Mouse (Mus musculus) liver, embryonic 16.5 days (tissue): ENCODE data around the gene Raver1. TPM values are rescaled to one million over a fixed set of nuclear protein-coding genes. Genes with fewer than 3 reads are reported as not detected.
"Not testable (repeated sequence)": the region's sequence is repeated elsewhere in the genome, so short reads cannot be mapped to it uniquely, and the experiment has no call there.

ENCODE experiments used
- ATAC-seq: fragments of 200-750 bp; cut with Nextera tagmentation; 2 replicates; pipeline ENCODE4 v1.8.0; 2017; ENCODE audit warnings: low read depth, mild to moderate bottlenecking, moderate number of reproducible peaks, moderate library complexity
- H3K27ac ChIP-seq: fragments of 300-500 bp; sonication (generic); 2 replicates; pipeline ENCODE4 v1.5.1; 2014; ENCODE audit warnings: mild to moderate bottlenecking, low read length
- H3K27me3 ChIP-seq: fragments of 300-500 bp; sonication (generic); 2 replicates; pipeline ENCODE4 v1.6.1; 2014; ENCODE audit warnings: low read depth, low read length, mixed read lengths; ENCODE audit not compliant: control insufficient read depth, insufficient read depth
- H3K36me3 ChIP-seq: fragments of 300-500 bp; sonication (generic); 2 replicates; pipeline ENCODE4 v1.6.1; 2014; ENCODE audit warnings: mild to moderate bottlenecking; ENCODE audit not compliant: control insufficient read depth, insufficient read depth
- H3K4me1 ChIP-seq: fragments of 300-500 bp; sonication (generic); 2 replicates; pipeline ENCODE4 v1.6.1; 2014; ENCODE audit warnings: low read depth, low read length, mixed read lengths; ENCODE audit not compliant: control insufficient read depth
- H3K4me2 ChIP-seq: fragments of 300-500 bp; sonication (generic); 2 replicates; pipeline ENCODE4 v1.6.1; 2014; ENCODE audit warnings: low read depth, low read length, mixed read lengths
- H3K4me3 ChIP-seq: fragments of 300-500 bp; sonication (generic); 2 replicates; pipeline ENCODE4 v1.5.1; 2014; ENCODE audit warnings: low read depth, mild to moderate bottlenecking, low read length
- H3K9ac ChIP-seq: fragments of 300-500 bp; sonication (generic); 2 replicates; pipeline ENCODE4 v1.6.1; 2014; ENCODE audit warnings: low read depth, low read length
- H3K9me3 ChIP-seq: fragments of 300-500 bp; sonication (generic); replicated peaks from 2 replicates; pipeline ENCODE4 v1.6.1; 2016; ENCODE audit warnings: low read length; ENCODE audit not compliant: control insufficient read depth
- WGBS: fragments of 180-500 bp; shearing (Covaris S2); extraction: QIAGEN DNeasy Blood & Tissue Kit; methylation state at CpG from one replicate; pipeline ENCODE4 v1.1.7; 2014; ENCODE audit not compliant: insufficient replicate concordance; 5-methylcytosine and 5-hydroxymethylcytosine counted together
- polyA plus RNA-seq: library from polyadenylated mRNA; unstranded; fragments of >200 nt; fragmentation: Nextera tagmentation; extraction: Ambion mirVana; gene quantifications from 2 replicates; pipeline ENCODE4 v1.2.1, GENCODE M21; 2015

Gene Raver1
- polyA plus RNA-seq, 1 experiment from 2014 or later = 19.8 TPM

GRCm38 (mm10) chr9:21072641-21073040 lies 19.2 kb downstream of the Raver1 start:
- 4% methylated on average over 4 of the region's 4 CpGs for WGBS
- H3K27ac ChIP-seq = peak overlapping the region; percentile 39

DNA sequence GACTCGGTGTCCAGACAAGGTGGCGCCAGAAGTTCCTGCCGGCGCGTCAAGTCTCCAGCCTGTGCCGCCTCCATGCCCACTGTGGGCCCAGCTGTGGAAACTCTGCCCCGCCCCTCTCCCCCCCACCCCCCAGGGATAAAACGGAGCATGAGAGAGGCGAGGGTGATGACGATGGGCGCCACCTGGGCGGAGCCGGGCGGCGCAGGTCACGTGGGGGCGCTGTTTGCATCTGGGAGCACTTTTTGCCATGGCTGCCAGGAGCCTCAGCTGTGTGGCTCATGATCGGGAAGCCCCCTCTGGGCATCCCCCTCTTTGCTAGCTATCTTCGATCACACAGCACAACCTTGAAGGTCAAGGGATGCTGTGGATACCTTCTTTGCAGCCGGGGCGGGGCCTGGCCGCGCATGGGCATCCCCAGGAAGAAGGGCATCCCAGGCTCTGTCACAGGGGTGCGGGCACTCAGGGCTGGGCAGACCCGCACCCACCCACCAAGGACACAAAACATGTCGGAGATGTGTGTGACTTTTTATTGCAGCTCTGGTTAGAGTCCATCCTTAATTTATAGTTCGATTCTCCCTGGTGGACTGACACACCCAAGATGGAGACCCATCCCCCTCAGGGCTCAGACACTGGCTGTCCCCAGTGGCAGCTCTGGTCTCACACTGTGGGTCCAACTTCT lies 24.7 kb downstream of the Raver1 start, which contains the start of gene Zglp1:
Zglp1 (minus strand) TSS at position 88 of the 679 bp plus-strand sequence.
- ATAC-seq = no peak
- Histone ChIP-seq H3K9ac (no peak within 1 kb of the TSS), H3K4me2 (no peak within 1 kb of the TSS), H3K27me3 (no peaks in the 10 kb centered on the region), H3K36me3 (peaks cover 6% of the 10 kb centered on the region; the same call in 1 of the 2 replicates), H3K9me3 (no peaks in the 10 kb centered on the region), H3K4me3 (no peak within 1 kb of the TSS), H3K4me1 (peaks cover 4% of the 10 kb centered on the region), H3K27ac (no peak within 1 kb of the TSS)
- 81% methylated on average over 27 of the region's 27 CpGs for WGBS

More at GRCm38 (mm10) chr9:21072641-21073040, 19.2 kb downstream of the Raver1 start:
- peak overlapping the region; percentile 74 for H3K9ac ChIP-seq
- H3K27me3 ChIP-seq = no peaks in the 10 kb centered on the region
- peak overlapping the region; percentile 91 for H3K4me2 ChIP-seq
- peak overlapping the region; percentile 81 for H3K4me3 ChIP-seq
- ATAC-seq = no peak
- no peaks in the 10 kb centered on the region for H3K9me3 ChIP-seq
- H3K36me3 ChIP-seq = peaks cover 22% of the 10 kb centered on the region
- peaks cover 18% of the 10 kb centered on the region for H3K4me1 ChIP-seq

DNA sequence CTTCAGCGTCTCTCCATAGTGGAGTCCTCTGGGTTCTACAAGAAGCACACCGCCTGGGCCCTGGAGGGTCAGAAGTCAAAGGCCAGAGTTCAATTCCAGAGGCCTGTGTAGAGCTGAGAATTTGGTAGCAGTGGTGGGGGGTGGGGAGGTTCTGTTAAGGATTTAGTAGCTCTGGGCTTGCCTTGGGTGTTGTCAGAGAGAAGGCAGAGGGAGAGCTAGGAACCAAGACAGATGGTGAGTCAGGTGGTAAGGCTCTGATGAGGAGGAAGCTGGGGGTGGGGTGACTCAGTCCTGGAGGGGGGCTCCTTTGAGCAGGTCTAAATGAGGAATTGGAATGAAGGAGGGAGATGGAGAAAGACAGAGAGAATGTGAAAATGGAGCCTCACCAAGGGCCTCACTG lies 28.9 kb downstream of the Raver1 start:
- peaks cover 6% of the 10 kb centered on the region; the same call in 1 of the 2 replicates for H3K36me3 ChIP-seq
- ATAC-seq = no peak
- 72% methylated on average over 2 of the region's 2 CpGs for WGBS

GRCm38 (mm10) chr9:21051578-21051977 lies 40.2 kb downstream of the Raver1 start:
- Histone ChIP-seq H3K27ac (no peak overlapping the region), H3K4me1 (no peaks in the 10 kb centered on the region; the same call in 1 of the 2 replicates), H3K9me3 (no peaks in the 10 kb centered on the region), H3K4me3 (no peak overlapping the region), H3K27me3 (peaks cover 4% of the 10 kb centered on the region; the same call in 1 of the 2 replicates), H3K9ac (no peak overlapping the region), H3K36me3 (no peaks in the 10 kb centered on the region), H3K4me2 (no peak overlapping the region)
- WGBS = 35% methylated on average over 10 of the region's 10 CpGs
- ATAC-seq = peak; percentile 50

More for the DNA sequence above, 28.9 kb downstream of the Raver1 start:
- Histone ChIP-seq H3K27ac (no peak overlapping the region), H3K4me2 (no peak overlapping the region), H3K4me1 (no peaks in the 10 kb centered on the region; the same call in 1 of the 2 replicates), H3K27me3 (no peaks in the 10 kb centered on the region), H3K4me3 (no peak overlapping the region), H3K9ac (no peak overlapping the region), H3K9me3 (no peaks in the 10 kb centered on the region)

GRCm38 (mm10) chr9:21045235-21045634 lies 46.6 kb downstream of the Raver1 start:
- H3K27ac ChIP-seq = no peak overlapping the region
- H3K27me3 ChIP-seq = no peaks in the 10 kb centered on the region
- no peak overlapping the region for H3K9ac ChIP-seq
- H3K4me1 ChIP-seq = peaks cover 2% of the 10 kb centered on the region
- H3K4me3 ChIP-seq = no peak overlapping the region
- WGBS = 57% methylated on average over 3 of the region's 3 CpGs
- H3K36me3 ChIP-seq = no peaks in the 10 kb centered on the region
- no peak overlapping the region for H3K4me2 ChIP-seq
- ATAC-seq = no peak
- no peaks in the 10 kb centered on the region for H3K9me3 ChIP-seq

DNA sequence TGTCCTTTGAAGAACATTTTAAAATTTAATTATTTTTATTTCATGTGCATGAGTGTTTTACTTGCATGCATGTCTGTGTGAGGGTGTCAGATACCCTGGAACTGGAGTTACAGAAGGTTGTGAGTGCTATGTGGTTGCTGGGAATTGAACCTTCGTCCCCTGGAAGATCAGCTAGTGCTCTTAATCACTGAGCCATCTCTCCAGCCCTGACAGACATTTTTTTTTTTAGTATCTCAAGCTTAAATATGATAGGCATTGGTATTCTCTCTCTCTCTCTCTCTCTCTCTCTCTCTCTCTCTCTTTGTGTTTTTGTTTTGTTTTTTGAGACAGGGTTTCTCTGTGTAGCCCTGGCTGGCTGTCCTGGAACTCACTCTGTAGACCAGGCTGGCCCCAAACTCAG lies 47.0 kb downstream of the Raver1 start:
- ATAC-seq, H3K27ac ChIP-seq, H3K9ac ChIP-seq, H3K4me2 ChIP-seq, H3K9me3 ChIP-seq, H3K36me3 ChIP-seq, H3K27me3 ChIP-seq, H3K4me3 ChIP-seq, H3K4me1 ChIP-seq: not testable (repeated sequence)
- 48% methylated on average over 1 of the region's 1 CpGs for WGBS

DNA sequence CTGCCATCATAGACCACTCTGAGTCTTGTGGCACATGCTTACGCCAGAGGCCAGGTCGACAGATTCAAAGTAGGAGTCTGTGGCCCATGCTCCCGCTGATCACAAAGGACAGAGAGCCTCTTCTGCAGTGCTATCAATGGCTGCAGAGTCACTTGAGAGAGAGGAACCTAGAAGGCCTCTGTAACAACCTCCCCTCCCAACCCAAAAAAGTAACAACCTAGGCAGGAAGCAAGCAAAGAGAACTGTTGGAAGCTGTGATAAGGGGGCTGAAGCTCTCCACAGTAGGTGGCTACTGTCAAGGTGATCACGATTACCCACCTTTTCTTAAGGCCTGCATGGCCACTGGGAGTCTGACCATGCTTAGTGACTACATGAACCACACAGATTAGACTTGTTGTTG lies 48.2 kb downstream of the Raver1 start:
- WGBS = 41% methylated on average over 4 of the region's 4 CpGs
- no peak overlapping the region for H3K27ac ChIP-seq
- no peaks in the 10 kb centered on the region for H3K9me3 ChIP-seq
- peaks cover 12% of the 10 kb centered on the region for H3K4me1 ChIP-seq
- no peaks in the 10 kb centered on the region for H3K36me3 ChIP-seq
- peaks cover 3% of the 10 kb centered on the region for H3K27me3 ChIP-seq
- no peak for ATAC-seq
- no peak overlapping the region for H3K4me2 ChIP-seq
- no peak overlapping the region for H3K4me3 ChIP-seq
- no peak overlapping the region for H3K9ac ChIP-seq

- WGBS = 33% methylated on average over 4 of the region's 4 CpGs
- no peak overlapping the region for H3K4me3 ChIP-seq
- ATAC-seq = no peak
- no peaks in the 10 kb centered on the region for H3K9me3 ChIP-seq
- H3K36me3 ChIP-seq = no peaks in the 10 kb centered on the region
- H3K4me2 ChIP-seq = no peak overlapping the region
- H3K4me1 ChIP-seq = peaks cover 14% of the 10 kb centered on the region
- H3K27ac ChIP-seq = no peak overlapping the region
- H3K27me3 ChIP-seq = peaks cover 26% of the 10 kb centered on the region
- H3K9ac ChIP-seq = no peak overlapping the region
Observed at GRCm38 (mm10) chr9:21041308-21041707, 50.5 kb downstream of the Raver1 start.

DNA sequence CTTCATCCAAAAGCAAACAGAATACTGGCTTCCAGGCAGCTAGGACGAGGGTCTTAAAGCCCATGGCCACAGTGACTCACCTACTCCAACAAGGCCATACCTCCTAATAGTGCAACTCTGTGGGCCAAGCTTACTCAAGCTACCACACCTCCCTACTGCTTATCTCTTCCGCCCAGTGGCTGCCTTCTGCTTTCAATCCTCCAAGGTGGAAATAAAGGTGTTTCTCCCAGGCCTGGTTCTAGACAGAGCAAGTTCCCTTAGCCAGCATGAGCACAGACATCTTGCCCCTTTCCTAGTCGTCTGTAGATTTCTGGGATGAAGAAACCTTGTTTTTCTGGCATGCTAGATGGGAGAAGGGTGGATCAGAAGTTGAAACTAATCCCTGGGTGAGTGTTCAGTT lies 52.0 kb downstream of the Raver1 start:
- Histone ChIP-seq H3K36me3 (no peaks in the 10 kb centered on the region), H3K4me3 (no peak overlapping the region), H3K4me1 (peaks cover 17% of the 10 kb centered on the region), H3K4me2 (peak overlapping the region; percentile 7; the same call in 1 of the 2 replicates), H3K27me3 (peaks cover 41% of the 10 kb centered on the region), H3K9ac (no peak overlapping the region), H3K27ac (0 out of 2 replicates have a peak overlapping the region, but pooled peaks have one; percentile 56), H3K9me3 (no peaks in the 10 kb centered on the region)
- WGBS = 36% methylated on average over 3 of the region's 3 CpGs
- ATAC-seq = peak; percentile 85
